Mouse (Mus musculus): ENCODE results near the gene Bmp5. TPM values are rescaled to one million over a fixed set of nuclear protein-coding genes. Genes with fewer than 3 reads are reported as not detected.

The Bmp5 gene
- polyA plus RNA-seq, 1 experiment from 2014 or later = 11.8 TPM

- Histone ChIP-seq H3K36me3 (no peaks in the 10 kb centered on the region), H3K4me2 (no peak overlapping the region), H3K4me1 (replicated peaks) (no peaks in the 10 kb centered on the region), H3K9me3 (replicated peaks) (no peaks in the 10 kb centered on the region), H3K4me3 (no peak overlapping the region), H3K27me3 (replicated peaks) (no peaks in the 10 kb centered on the region), H3K27ac (ENCODE audit: poor library complexity, severe bottlenecking) (no peak overlapping the region), H3K9ac (no peak overlapping the region)
- no peak for ATAC-seq (ENCODE audit: insufficient number of reproducible peaks, low FRiP score)
- WGBS = 83% methylated on average over 6 of the region's 6 CpGs
Measured at GRCm38 (mm10) chr9:75840841-75841240, 65.7 kb downstream of the Bmp5 start.

- Histone ChIP-seq H3K4me1 (replicated peaks) (no peaks in the 10 kb centered on the region), H3K9me3 (replicated peaks) (no peaks in the 10 kb centered on the region), H3K9ac (no peak overlapping the region), H3K27ac (ENCODE audit: poor library complexity, severe bottlenecking) (no peak overlapping the region), H3K27me3 (replicated peaks) (no peaks in the 10 kb centered on the region), H3K4me2 (no peak overlapping the region), H3K36me3 (no peaks in the 10 kb centered on the region), H3K4me3 (no peak overlapping the region)
- no peak for ATAC-seq (ENCODE audit: insufficient number of reproducible peaks, low FRiP score)
Measured at GRCm38 (mm10) chr9:75846010-75846409, 70.8 kb downstream of the Bmp5 start.

GRCm38 (mm10) chr9:75850670-75851228 lies 75.6 kb downstream of the Bmp5 start:
- no peak overlapping the region for H3K4me3 ChIP-seq
- H3K9ac ChIP-seq = no peak overlapping the region
- no peak overlapping the region for H3K27ac ChIP-seq (ENCODE audit: poor library complexity, severe bottlenecking)
- no peaks in the 10 kb centered on the region for H3K27me3 ChIP-seq (replicated peaks)
- H3K4me2 ChIP-seq = no peak overlapping the region
- WGBS = 74% methylated on average over 5 of the region's 5 CpGs
- no peak for ATAC-seq (ENCODE audit: insufficient number of reproducible peaks, low FRiP score)
- H3K36me3 ChIP-seq = no peaks in the 10 kb centered on the region
- no peaks in the 10 kb centered on the region for H3K9me3 ChIP-seq (replicated peaks)
- no peaks in the 10 kb centered on the region for H3K4me1 ChIP-seq (replicated peaks)

GRCm38 (mm10) chr9:75858161-75858560 lies 83.0 kb downstream of the Bmp5 start:
- 81% methylated on average over 3 of the region's 3 CpGs for WGBS
- Histone ChIP-seq H3K9me3 (replicated peaks) (no peaks in the 10 kb centered on the region), H3K36me3 (no peaks in the 10 kb centered on the region), H3K4me2 (no peak overlapping the region), H3K9ac (no peak overlapping the region), H3K27me3 (replicated peaks) (no peaks in the 10 kb centered on the region), H3K4me3 (no peak overlapping the region), H3K4me1 (replicated peaks) (peaks cover 3% of the 10 kb centered on the region; the same call in 1 of the 2 replicates), H3K27ac (ENCODE audit: poor library complexity, severe bottlenecking) (no peak overlapping the region)
- ATAC-seq (ENCODE audit: insufficient number of reproducible peaks, low FRiP score) = no peak

- Histone ChIP-seq H3K4me2 (no peak overlapping the region), H3K4me3 (no peak overlapping the region), H3K4me1 (replicated peaks) (peaks cover 3% of the 10 kb centered on the region; the same call in 1 of the 2 replicates), H3K9ac (no peak overlapping the region), H3K27me3 (replicated peaks) (no peaks in the 10 kb centered on the region), H3K36me3 (no peaks in the 10 kb centered on the region), H3K27ac (ENCODE audit: poor library complexity, severe bottlenecking) (no peak overlapping the region), H3K9me3 (replicated peaks) (no peaks in the 10 kb centered on the region)
- 82% methylated on average over 2 of the region's 2 CpGs for WGBS
- ATAC-seq (ENCODE audit: insufficient number of reproducible peaks, low FRiP score) = no peak
Measured at GRCm38 (mm10) chr9:75858939-75859338, 83.8 kb downstream of the Bmp5 start.

GRCm38 (mm10) chr9:75870332-75871177 lies 95.4 kb downstream of the Bmp5 start:
- Histone ChIP-seq H3K9ac (no peak overlapping the region), H3K27me3 (replicated peaks) (no peaks in the 10 kb centered on the region), H3K4me1 (replicated peaks) (no peaks in the 10 kb centered on the region), H3K4me3 (no peak overlapping the region), H3K9me3 (replicated peaks) (no peaks in the 10 kb centered on the region), H3K36me3 (no peaks in the 10 kb centered on the region), H3K4me2 (no peak overlapping the region), H3K27ac (ENCODE audit: poor library complexity, severe bottlenecking) (no peak overlapping the region)
- ATAC-seq (ENCODE audit: insufficient number of reproducible peaks, low FRiP score) = no peak
- WGBS = 79% methylated on average over 7 of the region's 7 CpGs

- no peak overlapping the region for H3K4me3 ChIP-seq
- no peaks in the 10 kb centered on the region for H3K9me3 ChIP-seq (replicated peaks)
- H3K36me3 ChIP-seq = no peaks in the 10 kb centered on the region
- no peak overlapping the region for H3K27ac ChIP-seq (ENCODE audit: poor library complexity, severe bottlenecking)
- no peak overlapping the region for H3K9ac ChIP-seq
- no peak overlapping the region for H3K4me2 ChIP-seq
- 44% methylated on average over 2 of the region's 2 CpGs for WGBS
- no peaks in the 10 kb centered on the region for H3K4me1 ChIP-seq (replicated peaks)
- H3K27me3 ChIP-seq (replicated peaks) = no peaks in the 10 kb centered on the region
- ATAC-seq (ENCODE audit: insufficient number of reproducible peaks, low FRiP score) = no peak
Measured at GRCm38 (mm10) chr9:75876333-75876732, 101.2 kb downstream of the Bmp5 start.

- Histone ChIP-seq H3K4me1 (replicated peaks) (no peaks in the 10 kb centered on the region), H3K4me3 (no peak overlapping the region), H3K9me3 (replicated peaks) (no peaks in the 10 kb centered on the region), H3K9ac (no peak overlapping the region), H3K36me3 (0 out of 2 replicates have a peak, but pooled peaks cover 2% of the 10 kb centered on the region), H3K27ac (ENCODE audit: poor library complexity, severe bottlenecking) (no peak overlapping the region), H3K27me3 (replicated peaks) (no peaks in the 10 kb centered on the region), H3K4me2 (no peak overlapping the region)
- 90% methylated on average over 4 of the region's 4 CpGs for WGBS
- ATAC-seq (ENCODE audit: insufficient number of reproducible peaks, low FRiP score) = no peak
Measured at GRCm38 (mm10) chr9:75883481-75884190, 108.5 kb downstream of the Bmp5 start.

GRCm38 (mm10) chr9:75886801-75887544 lies 111.8 kb downstream of the Bmp5 start:
- WGBS = 86% methylated on average over 7 of the region's 7 CpGs
- H3K27ac ChIP-seq (ENCODE audit: poor library complexity, severe bottlenecking) = no peak overlapping the region
- no peaks in the 10 kb centered on the region for H3K4me1 ChIP-seq (replicated peaks)
- H3K9ac ChIP-seq = no peak overlapping the region
- peaks cover 7% of the 10 kb centered on the region; the same call in 1 of the 2 replicates for H3K36me3 ChIP-seq
- H3K27me3 ChIP-seq (replicated peaks) = no peaks in the 10 kb centered on the region
- no peak overlapping the region for H3K4me3 ChIP-seq
- no peaks in the 10 kb centered on the region for H3K9me3 ChIP-seq (replicated peaks)
- no peak overlapping the region for H3K4me2 ChIP-seq
- ATAC-seq (ENCODE audit: insufficient number of reproducible peaks, low FRiP score) = no peak

GRCm38 (mm10) chr9:75896918-75897317 lies 121.8 kb downstream of the Bmp5 start:
- 86% methylated on average over 8 of the region's 8 CpGs for WGBS
- Histone ChIP-seq H3K4me1 (replicated peaks) (0 out of 2 replicates have a peak, but pooled peaks cover 3% of the 10 kb centered on the region), H3K4me3 (no peak overlapping the region), H3K9me3 (replicated peaks) (no peaks in the 10 kb centered on the region), H3K36me3 (no peaks in the 10 kb centered on the region), H3K27ac (ENCODE audit: poor library complexity, severe bottlenecking) (no peak overlapping the region), H3K4me2 (no peak overlapping the region), H3K9ac (no peak overlapping the region), H3K27me3 (replicated peaks) (no peaks in the 10 kb centered on the region)
- ATAC-seq (ENCODE audit: insufficient number of reproducible peaks, low FRiP score) = no peak

GRCm38 (mm10) chr9:75898022-75898421 lies 122.9 kb downstream of the Bmp5 start:
- Histone ChIP-seq H3K4me3 (no peak overlapping the region), H3K4me1 (replicated peaks) (0 out of 2 replicates have a peak, but pooled peaks cover 3% of the 10 kb centered on the region), H3K4me2 (no peak overlapping the region), H3K27ac (ENCODE audit: poor library complexity, severe bottlenecking) (no peak overlapping the region), H3K27me3 (replicated peaks) (no peaks in the 10 kb centered on the region), H3K9ac (no peak overlapping the region), H3K9me3 (replicated peaks) (no peaks in the 10 kb centered on the region), H3K36me3 (no peaks in the 10 kb centered on the region)
- WGBS = 63% methylated on average over 4 of the region's 4 CpGs
- ATAC-seq (ENCODE audit: insufficient number of reproducible peaks, low FRiP score) = no peak

Measured in heart, embryonic 12.5 days (tissue).